9 mouse cellular contexts compared by ENCODE assay signal in genomic region chr5:99715281-99715744, GRCm38 (mm10). TPM values are rescaled to one million over a fixed set of nuclear protein-coding genes. Genes with fewer than 3 reads are reported as not detected.
DNase-seq lines count a peak whose midpoint lies in the region; ATAC-seq lines count a peak whose summit lies in the region.
"Had no signal": no experiment of that assay in that cellular context is flagged by ENCODE, and none has a peak within 500 bp of the region (broad histone marks: within the 10 kb centered on the region; RNA-seq: fewer than 3 reads in every experiment).

No protein-coding gene starts in this region.

- WGBS in forebrain, embryonic 14.5 days: 47% methylated on average over 5 of the region's 5 CpGs
- 72% methylated on average over 5 of the region's 5 CpGs for WGBS in forebrain, embryonic 11.5 days
- 37% methylated on average over 5 of the region's 5 CpGs for WGBS in neural tube, embryonic 13.5 days

- no peak overlapping the region for H3K4me3 ChIP-seq in forebrain, embryonic 14.5 days (ENCODE audit: low read depth, low read length)
- no peak overlapping the region for H3K4me3 ChIP-seq in forebrain, embryonic 11.5 days (ENCODE audit: low read depth, low read length)
- no peak overlapping the region for H3K4me3 ChIP-seq in neural tube, embryonic 13.5 days

- intact Hi-C loops in heart, postnatal 36 days (cut with DNase I): no loop called here

- H3K27me3 ChIP-seq in forebrain, embryonic 14.5 days (replicated peaks; ENCODE audit: control insufficient read depth, insufficient read depth, low read length): no peaks in the 10 kb centered on the region
- H3K27me3 ChIP-seq in forebrain, embryonic 11.5 days (ENCODE audit: control insufficient read depth, insufficient read depth, low read length): no peaks in the 10 kb centered on the region
- no peaks in the 10 kb centered on the region for H3K27me3 ChIP-seq in neural tube, embryonic 13.5 days

- H3K36me3 ChIP-seq in forebrain, embryonic 14.5 days (ENCODE audit: control insufficient read depth, insufficient read depth, low read length): no peaks in the 10 kb centered on the region
- no peaks in the 10 kb centered on the region for H3K36me3 ChIP-seq in forebrain, embryonic 11.5 days (ENCODE audit: control insufficient read depth, insufficient read depth, low read length)
- H3K36me3 ChIP-seq in neural tube, embryonic 13.5 days: no peaks in the 10 kb centered on the region

- no peak overlapping the region for H3K9ac ChIP-seq in forebrain, embryonic 14.5 days (ENCODE audit: low read length)
- H3K9ac ChIP-seq in forebrain, embryonic 11.5 days (ENCODE audit: low read length): no peak overlapping the region
- H3K9ac ChIP-seq in neural tube, embryonic 13.5 days: peak overlapping the region; percentile 47; the same call in 1 of the 2 replicates

- peak overlapping the region; percentile 72 for H3K27ac ChIP-seq in forebrain, embryonic 14.5 days (ENCODE audit: low read depth, low read length)
- no peak overlapping the region for H3K27ac ChIP-seq in forebrain, embryonic 11.5 days (ENCODE audit: low read depth, low read length)
- H3K27ac ChIP-seq in neural tube, embryonic 13.5 days (replicated peaks): peak overlapping the region; percentile 80

- peak; percentile 81 for ATAC-seq in forebrain, embryonic 14.5 days
- no peak for ATAC-seq in forebrain, embryonic 11.5 days (replicated peaks; ENCODE audit: low FRiP score)
- peak; percentile 57; the same call in 1 of the 2 replicates for ATAC-seq in neural tube, embryonic 13.5 days (ENCODE audit: low read depth)

- 0 out of 2 replicates have a peak overlapping the region, but pooled peaks have one; percentile 1 for H3K4me2 ChIP-seq in forebrain, embryonic 14.5 days (ENCODE audit: low read length)
- no peak overlapping the region for H3K4me2 ChIP-seq in forebrain, embryonic 11.5 days (ENCODE audit: low read depth, low read length, severe bottlenecking)
- H3K4me2 ChIP-seq in neural tube, embryonic 13.5 days: peak overlapping the region; percentile 0; the same call in 1 of the 2 replicates

- H3K9me3 ChIP-seq in forebrain, embryonic 14.5 days (replicated peaks; ENCODE audit: control insufficient read depth, low read length): no peaks in the 10 kb centered on the region
- no peaks in the 10 kb centered on the region for H3K9me3 ChIP-seq in forebrain, embryonic 11.5 days (ENCODE audit: control insufficient read depth, low read length)
- no peaks in the 10 kb centered on the region for H3K9me3 ChIP-seq in neural tube, embryonic 13.5 days

- peak; percentile 87 for DNase-seq in forebrain, embryonic 14.5 days (ENCODE audit: low spot score)
- no peak for DNase-seq in forebrain, embryonic 11.5 days (ENCODE audit: low spot score)
- DNase-seq in cerebellum, postnatal 10 days: peak; percentile 84 to 89
- peak; percentile 39 to 68 for DNase-seq in layer of hippocampus, postnatal 14 days (ENCODE audit: low spot score in 2 of 2)
- DNase-seq in kidney, adult 18-20 months: no peak
- no peak for DNase-seq in heart, postnatal 36 days
- no peak for DNase-seq in thymus, postnatal 4 days
- DNase-seq: lung, postnatal 36 days had no signal

- peaks cover 10% of the 10 kb centered on the region for H3K4me1 ChIP-seq in forebrain, embryonic 14.5 days (ENCODE audit: control insufficient read depth, insufficient read depth, low read length)
- H3K4me1 ChIP-seq in forebrain, embryonic 11.5 days (replicated peaks; ENCODE audit: control insufficient read depth, insufficient read depth, low read length): no peaks in the 10 kb centered on the region
- H3K4me1 ChIP-seq in neural tube, embryonic 13.5 days (replicated peaks): peaks cover 36% of the 10 kb centered on the region

RNA-seq across cellular contexts. Expression of gene Rasgef1b, which starts 13.6 kb away (rescaled TPM):
- polyA plus RNA-seq in forebrain, embryonic 14.5 days (2014; fragmentation: Nextera tagmentation; extraction: Ambion mirVana): 97.5 and 105 TPM in 2 replicates
- polyA plus RNA-seq in forebrain, embryonic 11.5 days (2014; fragmentation: Nextera tagmentation; extraction: Ambion mirVana): 21.5 and 25.5 TPM in 2 replicates
- total RNA-seq in layer of hippocampus, postnatal 14 days (2021): 10 to 100 TPM; 26.7 to 32.2 TPM
- 66.1 and 71.5 TPM in 2 replicates for polyA plus RNA-seq in neural tube, embryonic 13.5 days (2015; fragmentation: Nextera tagmentation; extraction: Ambion mirVana)
- total RNA-seq in heart, postnatal 36 days (2021): 10 to 100 TPM; 11.3 to 11.5 TPM

Comparison
In these comparisons a context has a peak if more than half of its experiments do, and no peak if none do; other contexts are left out.
1. DNase-seq: peak in forebrain, embryonic 14.5 days (single experiment), cerebellum, postnatal 10 days (2 of 2) and layer of hippocampus, postnatal 14 days (2 of 2); none in forebrain, embryonic 11.5 days (single experiment), kidney, adult 18-20 months (single experiment), heart, postnatal 36 days (0 of 2) and thymus, postnatal 4 days (single experiment).